Mouse (Mus musculus) kidney, adult 8-10 months (tissue): ENCODE results near the gene Ier2.

ENCODE experiments used
- DNase-seq, 2 experiments: peaks; one replicate each; pipeline ENCODE4 v3.0.0; 2022

Gene Ier2

GRCm38 (mm10) chr8:84661458-84661871, 1.2 kb downstream of the Ier2 start:
- peak; percentile 84 to 85 for DNase-seq

DNA sequence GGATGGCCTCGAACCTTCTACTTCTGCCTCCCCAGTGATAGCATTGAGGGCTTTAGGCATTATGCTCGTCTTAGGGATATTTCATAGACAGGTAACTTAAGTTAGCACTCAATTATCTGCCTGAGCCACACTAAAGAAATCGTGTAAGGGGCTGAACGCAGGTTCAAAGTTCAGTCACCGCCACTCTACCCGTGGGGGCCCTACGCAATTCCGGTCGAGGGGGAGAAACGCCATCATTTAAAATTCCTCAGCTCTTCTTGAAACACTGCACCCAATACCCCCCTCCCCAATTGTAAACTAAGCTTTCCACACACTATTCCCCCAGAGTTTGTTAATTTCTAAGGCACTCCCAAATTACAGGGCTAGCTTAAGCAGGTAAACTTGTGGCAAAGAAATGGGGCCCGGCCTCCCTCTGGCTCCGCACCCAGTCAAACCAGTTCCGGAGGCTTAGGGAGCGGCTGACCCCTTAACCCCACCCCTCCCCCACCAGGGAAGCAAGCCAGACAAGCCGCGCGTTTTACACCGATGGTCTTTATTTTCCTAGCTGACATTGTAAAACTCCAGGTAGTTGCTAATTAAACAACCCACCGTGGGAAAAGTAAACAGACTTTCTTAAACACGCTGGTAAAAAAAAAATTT, 1.7 kb downstream of the Ier2 start:
- DNase-seq, result peak; percentile 71 to 73

DNA sequence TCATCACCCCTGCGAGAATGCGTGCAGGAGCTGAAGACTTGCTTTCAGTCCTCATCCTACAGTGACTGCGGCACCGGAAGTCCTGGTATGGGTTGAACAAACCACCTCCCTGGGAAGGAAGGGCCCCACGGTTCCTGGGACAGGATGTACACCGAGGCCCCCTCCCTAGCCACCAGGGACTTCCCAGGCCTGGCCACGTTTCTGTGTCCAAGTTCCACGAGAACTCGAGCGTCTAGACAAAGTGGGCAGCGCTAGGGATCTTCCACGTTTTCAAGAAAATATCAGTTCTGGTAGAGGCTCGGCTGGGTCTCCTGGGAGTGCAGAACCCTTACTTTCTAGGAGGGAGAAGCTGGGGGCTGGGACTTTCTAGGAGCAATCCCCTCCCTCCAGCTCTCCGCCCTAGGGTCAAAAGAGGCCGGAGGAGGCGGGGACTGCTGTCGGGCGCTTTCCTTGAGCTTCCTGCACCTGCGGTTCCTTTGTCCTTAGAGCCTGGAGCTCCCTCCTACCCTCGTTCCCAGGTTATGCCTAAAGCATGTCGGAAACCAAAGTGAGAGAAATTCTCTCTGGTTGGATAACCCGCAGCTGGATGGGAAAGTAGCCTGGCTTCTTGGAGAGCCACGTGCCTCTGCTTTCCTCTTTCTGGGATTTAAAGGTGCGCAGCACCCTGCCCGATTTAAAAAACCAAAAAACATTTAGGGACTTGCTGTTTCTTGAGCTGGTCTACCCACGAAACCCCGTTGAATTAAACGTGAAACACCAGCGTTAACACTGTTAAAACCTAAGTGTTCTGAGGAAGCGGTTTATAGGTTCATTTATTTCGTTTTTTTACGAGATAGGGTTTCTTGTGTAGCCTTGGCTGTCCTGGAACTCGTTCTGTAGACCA, 2.5 kb downstream of the Ier2 start:
- peak; percentile 71 to 73 for DNase-seq

GRCm38 (mm10) chr8:84658951-84659350, 3.7 kb downstream of the Ier2 start:
- DNase-seq, result no peak

DNA sequence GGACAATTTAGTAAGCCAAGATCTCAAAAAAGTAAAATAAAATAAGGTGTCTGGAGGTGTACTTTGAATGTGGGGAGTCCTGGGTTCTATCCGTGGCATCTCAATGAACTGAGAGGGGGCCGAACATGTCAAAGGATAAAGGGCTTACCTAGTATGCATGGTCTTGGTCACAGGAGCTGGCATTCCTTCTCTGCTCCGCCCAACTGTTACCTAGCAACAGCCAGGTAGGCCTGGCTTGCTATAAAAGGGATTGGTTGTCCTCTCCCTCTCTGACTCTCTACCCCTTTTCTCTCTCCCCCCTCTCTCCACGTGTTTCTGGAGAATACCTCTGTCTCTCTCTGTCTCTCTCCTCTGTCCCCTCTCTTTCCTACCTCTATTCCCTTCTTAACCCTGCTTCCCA, 5.0 kb downstream of the Ier2 start:
- DNase-seq, result peak in 1 of 2 experiments; percentile 56

GRCm38 (mm10) chr8:84657203-84657602, 5.4 kb downstream of the Ier2 start:
- DNase-seq, result no peak

DNA sequence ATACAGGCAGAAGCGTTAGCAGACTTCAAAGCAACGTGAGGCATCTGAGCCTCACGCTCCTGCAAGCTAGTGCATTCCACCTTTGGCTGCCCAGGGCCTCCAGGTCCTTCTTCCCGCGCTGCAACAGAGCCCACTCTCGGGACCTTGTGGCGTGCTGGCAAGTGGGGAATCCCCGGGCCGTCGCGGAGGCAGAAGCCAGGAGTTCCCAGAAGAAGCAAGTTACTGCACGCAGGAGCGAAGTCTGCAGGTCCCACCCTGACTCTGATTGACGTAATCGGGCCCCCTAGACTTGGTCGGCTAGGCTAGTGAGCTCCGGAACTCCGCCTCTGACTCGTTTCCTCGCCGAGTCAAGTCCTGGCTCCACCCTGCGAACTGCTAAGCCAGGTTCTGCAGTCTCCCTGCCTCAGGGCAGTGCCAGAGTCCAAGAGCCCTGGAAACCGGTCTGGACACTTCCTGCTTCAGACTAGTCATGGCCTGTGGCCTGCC, 6.0 kb downstream of the Ier2 start:
- DNase-seq, result peak; percentile 91 to 92

DNA sequence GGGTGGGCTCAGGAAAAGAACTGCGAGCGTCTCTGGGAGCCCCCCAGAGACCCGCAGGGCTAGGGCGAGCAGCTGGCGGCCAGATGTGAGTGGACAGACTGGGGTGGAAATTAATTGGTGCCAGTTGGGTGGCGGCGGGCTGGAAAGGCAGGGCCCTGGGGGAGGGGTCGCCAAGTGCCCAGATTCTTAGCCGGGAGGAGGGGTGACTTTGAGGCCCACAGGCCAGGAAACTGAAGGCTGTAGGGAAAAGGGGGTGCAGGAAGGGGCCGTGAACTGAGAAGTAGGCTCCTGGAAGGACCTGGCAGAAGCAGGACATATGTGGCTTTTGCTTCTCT, 6.5 kb downstream of the Ier2 start:
- no peak for DNase-seq

GRCm38 (mm10) chr8:84655336-84656190, 7.1 kb downstream of the Ier2 start:
- no peak for DNase-seq

- DNase-seq, result no peak
Observed at GRCm38 (mm10) chr8:84654597-84654996, 8.1 kb downstream of the Ier2 start.

DNA sequence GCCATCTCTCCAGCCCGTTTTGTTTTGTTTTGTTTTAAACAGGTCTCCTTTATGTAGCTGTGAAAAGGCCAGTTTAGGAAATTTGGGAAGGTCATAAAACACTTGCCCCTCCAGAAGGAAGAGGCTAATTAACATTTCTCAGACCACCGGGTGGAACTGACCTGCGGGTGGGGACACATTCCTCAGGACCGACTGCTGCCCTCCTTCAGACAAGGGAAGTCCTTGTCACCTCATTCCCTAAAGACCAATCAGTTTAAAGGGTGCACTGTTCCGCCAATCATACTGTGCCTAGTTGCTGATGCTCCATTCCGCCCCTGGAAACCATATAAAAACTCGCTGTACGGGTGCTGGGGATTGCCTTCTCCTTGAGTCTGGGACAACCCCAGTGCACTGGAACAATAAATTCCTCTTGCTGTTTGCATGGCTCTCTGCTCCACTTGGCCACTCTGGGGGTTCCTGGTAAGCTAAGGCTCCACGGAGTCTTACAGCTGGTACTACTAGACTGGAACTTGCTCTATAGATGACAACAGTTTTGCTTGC, 9.5 kb downstream of the Ier2 start:
- no peak for DNase-seq

- DNase-seq, result no peak
Observed at GRCm38 (mm10) chr8:84650213-84650612, 12.4 kb downstream of the Ier2 start.

DNA sequence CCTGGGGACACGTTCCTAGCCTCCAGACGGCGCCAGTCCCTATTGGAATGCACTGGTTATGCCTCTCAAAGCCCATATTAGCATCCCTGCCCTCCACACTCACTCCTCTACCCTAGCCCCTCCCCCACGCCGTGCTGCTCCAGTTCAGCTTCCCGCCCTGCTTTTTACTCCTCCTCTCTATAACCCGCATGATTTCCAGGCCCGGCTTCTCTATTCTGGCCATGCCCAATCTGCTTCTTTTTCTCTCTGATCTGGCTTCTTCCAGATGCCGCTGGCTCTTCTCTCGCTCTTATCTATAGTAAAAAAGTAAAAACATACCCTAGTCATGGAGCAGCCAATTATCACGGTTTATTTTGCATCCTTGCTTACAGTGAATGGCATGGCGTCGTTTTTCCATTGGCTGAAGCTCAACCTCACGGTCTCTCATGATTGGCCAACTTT, 15.2 kb downstream of the Ier2 start:
- no peak for DNase-seq

DNA sequence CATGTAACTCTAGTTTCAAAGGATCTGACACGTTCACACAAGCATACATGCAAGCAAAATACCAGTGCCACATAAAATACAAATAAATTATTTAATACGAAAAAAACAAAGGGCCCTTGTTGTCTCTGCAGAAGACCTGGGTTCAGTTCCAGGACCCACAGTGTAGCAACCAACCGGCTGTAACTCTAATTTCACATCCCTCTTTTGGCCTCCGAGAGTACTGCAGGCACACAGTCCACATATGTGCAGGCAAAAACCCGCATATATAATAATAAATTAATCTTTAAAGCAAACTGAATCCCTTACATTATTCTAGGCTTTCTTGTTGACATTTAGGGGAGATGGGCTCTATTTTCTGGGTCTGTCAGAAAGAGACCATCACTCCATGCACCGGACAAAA, 15.9 kb downstream of the Ier2 start:
- DNase-seq, result no peak

GRCm38 (mm10) chr8:84643019-84643418, 19.6 kb downstream of the Ier2 start:
- DNase-seq, result no peak

- no peak for DNase-seq
Observed at GRCm38 (mm10) chr8:84641578-84642361, 20.9 kb downstream of the Ier2 start.

DNA sequence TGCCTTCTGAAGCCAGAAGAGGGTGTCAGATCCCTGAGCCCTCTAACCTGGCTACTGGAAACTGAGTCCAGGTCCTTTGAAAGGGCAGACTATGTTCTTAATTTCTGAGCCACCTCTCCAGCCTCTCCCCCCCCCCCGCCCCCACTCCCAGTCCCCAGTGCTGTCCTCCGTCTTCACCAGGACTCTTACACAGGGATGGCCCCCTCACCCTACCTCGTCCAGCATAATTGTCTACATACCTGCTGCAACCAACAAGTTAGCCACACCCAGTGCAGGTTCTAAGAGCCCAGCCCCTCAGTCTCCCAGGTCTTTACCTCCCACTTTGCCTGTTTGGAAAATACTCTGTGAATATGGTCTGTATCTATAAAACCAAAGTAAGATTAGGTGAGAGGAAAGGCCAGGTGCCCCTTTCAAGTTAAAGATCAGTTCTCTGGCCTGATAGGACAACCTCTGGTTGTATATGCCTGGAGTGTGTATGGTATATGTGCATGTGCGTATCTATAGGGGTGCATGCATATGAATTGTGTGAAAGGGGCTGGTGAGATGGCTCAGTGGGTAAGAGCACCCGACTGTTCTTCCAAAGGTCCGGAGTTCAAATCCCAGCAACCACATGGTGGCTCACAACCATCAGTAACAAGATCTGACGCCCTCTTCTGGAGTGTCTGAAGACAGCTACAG, 21.9 kb downstream of the Ier2 start:
- no peak for DNase-seq

DNA sequence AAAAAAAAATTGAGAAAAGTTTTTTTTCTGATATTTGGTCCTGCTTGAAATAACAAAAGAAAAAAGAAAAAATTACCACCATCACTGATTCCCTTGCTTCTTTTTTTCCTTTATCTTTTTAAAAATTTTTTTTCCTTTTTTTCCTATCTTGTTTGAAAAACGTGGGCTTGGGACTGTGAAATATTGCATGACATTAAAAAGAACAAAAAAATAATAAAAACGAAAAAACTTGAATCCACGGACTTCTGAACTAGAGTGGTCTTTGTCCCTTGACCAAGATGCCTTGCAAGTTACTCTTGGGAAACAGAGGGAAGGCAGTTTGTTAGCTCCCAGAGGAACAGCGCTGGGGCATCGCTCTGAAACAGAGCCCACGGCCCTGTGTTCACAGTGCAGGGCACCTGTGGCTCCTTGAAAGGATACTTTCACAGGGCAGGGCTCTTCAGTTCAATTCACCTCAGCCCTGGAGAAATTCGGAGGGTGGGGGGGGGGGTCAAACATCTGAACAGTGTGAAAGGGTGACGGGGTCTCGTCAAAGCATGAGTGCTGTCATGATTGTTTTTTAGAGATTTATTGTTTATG, 22.6 kb downstream of the Ier2 start:
- no peak for DNase-seq

DNA sequence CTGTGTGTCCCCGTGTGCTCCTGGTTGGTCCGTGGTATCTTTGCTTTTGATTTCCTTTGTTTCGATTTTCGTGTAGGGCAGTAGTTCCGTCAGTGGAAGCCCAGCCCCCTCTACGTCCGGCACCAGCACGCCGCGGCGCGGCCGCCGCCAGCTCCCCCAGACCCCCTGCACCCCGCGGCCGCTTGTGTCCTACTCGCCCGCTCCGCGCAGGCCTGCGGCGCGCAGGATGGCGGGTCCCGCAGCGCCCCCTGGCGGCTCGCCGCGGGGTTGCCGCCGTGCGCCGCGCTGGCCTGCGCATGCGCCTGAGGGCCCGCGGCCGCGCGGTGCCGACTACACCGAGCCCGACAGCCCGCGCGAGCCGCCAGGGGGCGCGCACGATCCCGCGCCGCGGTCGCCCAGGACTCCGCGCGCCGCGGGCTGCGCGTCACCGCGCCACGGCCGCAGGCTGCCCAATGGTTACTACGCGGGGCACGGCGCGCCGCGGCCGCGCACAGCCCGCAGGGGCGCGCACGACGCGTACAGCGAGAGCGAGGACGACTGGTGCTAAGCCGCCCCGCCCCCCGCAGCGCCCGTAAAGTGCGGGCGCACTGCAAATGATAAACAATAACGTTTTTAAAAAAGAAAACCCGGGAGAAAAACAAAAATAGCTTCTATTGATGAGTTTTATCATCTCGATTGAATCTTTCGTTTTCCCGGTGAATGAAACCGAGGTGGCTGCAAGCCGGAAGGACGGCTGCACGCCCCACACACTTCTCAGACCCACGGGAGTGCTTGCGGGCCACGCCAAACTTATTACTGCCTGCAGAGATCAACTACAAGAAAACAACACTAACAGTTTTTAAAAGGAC, 23.3 kb downstream of the Ier2 start:
- peak; percentile 93 for DNase-seq

DNA sequence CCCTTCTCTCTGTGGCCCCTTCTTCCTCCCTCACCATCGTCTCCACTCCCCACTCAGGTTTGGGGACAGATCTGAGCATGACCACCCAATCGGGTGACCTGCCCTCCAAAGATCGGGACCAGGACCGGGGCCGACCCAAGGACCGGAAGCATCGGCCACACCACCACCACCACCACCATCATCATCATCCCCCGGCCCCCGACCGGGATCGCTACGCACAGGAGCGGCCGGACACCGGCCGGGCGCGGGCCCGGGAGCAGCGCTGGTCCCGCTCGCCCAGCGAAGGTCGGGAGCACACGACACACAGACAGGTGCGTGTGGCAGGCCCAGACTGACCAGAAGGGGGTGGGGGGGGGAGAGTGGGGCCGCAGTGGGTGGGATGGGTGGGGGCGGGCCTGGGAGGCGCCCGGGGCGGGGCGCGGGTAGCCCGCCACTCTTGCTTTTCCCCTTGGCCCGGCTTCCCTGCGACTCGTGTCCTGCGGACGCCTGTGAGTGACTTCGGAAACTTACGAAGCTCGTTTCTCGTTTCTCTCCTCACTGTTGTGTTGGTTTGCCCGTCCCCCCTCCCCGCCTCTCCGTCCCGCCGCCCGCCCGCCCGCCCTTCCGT, 24.0 kb downstream of the Ier2 start:
- peak in 1 of 2 experiments; percentile 33 for DNase-seq
